Mouse (Mus musculus) midbrain, embryonic 14.5 days (tissue): Measurements from ENCODE around the gene Fnip2. TPM values are rescaled to one million over a fixed set of nuclear protein-coding genes. Genes with fewer than 3 reads are reported as not detected.
A peak's percentile ranks its signal among the peaks of the same experiment; 100 is the strongest.

ENCODE experiments used
- ATAC-seq: fragments of 200-750 bp; cut with Nextera tagmentation; 2 replicates; pipeline ENCODE4 v1.8.0; 2017; ENCODE audit warnings: moderate number of reproducible peaks, moderate library complexity; ENCODE audit not compliant: low FRiP score, low TSS enrichment
- DNase-seq: peaks from one replicate; pipeline ENCODE4 v3.0.0-alpha.2; 2015
- H3K27ac ChIP-seq: fragments of 300-500 bp; sonication (generic); replicated peaks from 2 replicates; pipeline ENCODE4 v1.5.1; 2014; ENCODE audit warnings: mild to moderate bottlenecking, low read depth, low read length, moderate library complexity
- H3K27me3 ChIP-seq: fragments of 300-500 bp; sonication (generic); 2 replicates; pipeline ENCODE4 v1.6.1; 2014; ENCODE audit warnings: low read length, control low read depth, mixed read lengths; ENCODE audit not compliant: control insufficient read depth, insufficient read depth
- H3K36me3 ChIP-seq: fragments of 300-500 bp; sonication (generic); 2 replicates; pipeline ENCODE4 v1.6.1; 2014; ENCODE audit warnings: low read length, control low read depth; ENCODE audit not compliant: control insufficient read depth, insufficient read depth
- H3K4me1 ChIP-seq: fragments of 300-500 bp; sonication (generic); 2 replicates; pipeline ENCODE4 v1.6.1; 2014; ENCODE audit warnings: mild to moderate bottlenecking, antibody characterized with exemption, low read length, control low read depth; ENCODE audit not compliant: control insufficient read depth, insufficient read depth
- H3K4me2 ChIP-seq: fragments of 300-500 bp; sonication (generic); 2 replicates; pipeline ENCODE4 v1.6.1; 2014; ENCODE audit warnings: mild to moderate bottlenecking, low read length, moderate library complexity
- H3K4me3 ChIP-seq: fragments of 300-500 bp; sonication (generic); replicated peaks from 2 replicates; pipeline ENCODE4 v1.5.1; 2014; ENCODE audit warnings: low read depth, low read length
- H3K9ac ChIP-seq: fragments of 300-500 bp; sonication (generic); replicated peaks from 2 replicates; pipeline ENCODE4 v1.6.1; 2014; ENCODE audit warnings: mild to moderate bottlenecking, low read length, moderate library complexity
- H3K9me3 ChIP-seq: fragments of 300-500 bp; sonication (generic); 2 replicates; pipeline ENCODE4 v1.6.1; 2016; ENCODE audit warnings: low read length, control low read depth, mixed read lengths; ENCODE audit not compliant: control insufficient read depth
- WGBS: fragments of 180-500 bp; shearing (Covaris S2); extraction: QIAGEN DNeasy Blood & Tissue Kit; methylation state at CpG from one replicate; pipeline ENCODE4 v1.1.7; 2014; 5-methylcytosine and 5-hydroxymethylcytosine counted together
- polyA plus RNA-seq: library from polyadenylated mRNA; unstranded; fragments of >200 nt; fragmentation: Nextera tagmentation; extraction: Ambion mirVana; gene quantifications from 2 replicates; pipeline ENCODE4 v1.2.1, GENCODE M21; 2014

Gene Fnip2
- polyA plus RNA-seq, 1 experiment from 2014 or later = 7.7 TPM

GRCm38 (mm10) chr3:79478880-79479279 lies 88.7 kb downstream of the Fnip2 start:
- no peak overlapping the region for H3K4me3 ChIP-seq
- H3K9me3 ChIP-seq = no peaks in the 10 kb centered on the region
- 82% methylated on average over 4 of the region's 4 CpGs for WGBS
- DNase-seq (no peak), ATAC-seq (no peak)
- no peaks in the 10 kb centered on the region for H3K27me3 ChIP-seq
- H3K36me3 ChIP-seq = peaks cover 46% of the 10 kb centered on the region
- H3K4me1 ChIP-seq = peaks cover 10% of the 10 kb centered on the region; the same call in 1 of the 2 replicates
- no peak overlapping the region for H3K9ac ChIP-seq
- H3K4me2 ChIP-seq = no peak overlapping the region
- H3K27ac ChIP-seq = no peak overlapping the region

GRCm38 (mm10) chr3:79478400-79478799 lies 89.2 kb downstream of the Fnip2 start:
- H3K9me3 ChIP-seq = no peaks in the 10 kb centered on the region
- no peak overlapping the region for H3K4me2 ChIP-seq
- H3K4me3 ChIP-seq = no peak overlapping the region
- WGBS = 88% methylated on average over 8 of the region's 8 CpGs
- ATAC-seq (no peak), DNase-seq (no peak)
- H3K27ac ChIP-seq = no peak overlapping the region
- peaks cover 46% of the 10 kb centered on the region for H3K36me3 ChIP-seq
- no peaks in the 10 kb centered on the region for H3K27me3 ChIP-seq
- H3K9ac ChIP-seq = no peak overlapping the region
- H3K4me1 ChIP-seq = peaks cover 10% of the 10 kb centered on the region; the same call in 1 of the 2 replicates

GRCm38 (mm10) chr3:79475980-79476379 lies 91.6 kb downstream of the Fnip2 start:
- H3K4me1 ChIP-seq = peaks cover 10% of the 10 kb centered on the region; the same call in 1 of the 2 replicates
- H3K27ac ChIP-seq = no peak overlapping the region
- DNase-seq (no peak), ATAC-seq (no peak)
- no peaks in the 10 kb centered on the region for H3K9me3 ChIP-seq
- H3K36me3 ChIP-seq = peaks cover 39% of the 10 kb centered on the region
- H3K9ac ChIP-seq = no peak overlapping the region
- H3K27me3 ChIP-seq = no peaks in the 10 kb centered on the region
- H3K4me2 ChIP-seq = no peak overlapping the region
- H3K4me3 ChIP-seq = no peak overlapping the region
- WGBS = 90% methylated on average over 2 of the region's 2 CpGs

- WGBS = 30% methylated on average over 4 of the region's 4 CpGs
- DNase-seq = peak; percentile 65
- Histone ChIP-seq H3K4me3 (no peak overlapping the region), H3K9me3 (no peaks in the 10 kb centered on the region), H3K4me2 (no peak overlapping the region), H3K36me3 (peaks cover 28% of the 10 kb centered on the region), H3K4me1 (peaks cover 10% of the 10 kb centered on the region; the same call in 1 of the 2 replicates), H3K9ac (no peak overlapping the region), H3K27me3 (no peaks in the 10 kb centered on the region), H3K27ac (no peak overlapping the region)
- 0 out of 2 replicates have a peak, but pooled peaks have one; percentile 58 for ATAC-seq
Observed at GRCm38 (mm10) chr3:79474911-79475310, 92.7 kb downstream of the Fnip2 start.

GRCm38 (mm10) chr3:79472362-79472761 lies 95.2 kb downstream of the Fnip2 start:
- DNase-seq (no peak), ATAC-seq (no peak)
- H3K9me3 ChIP-seq = no peaks in the 10 kb centered on the region
- H3K4me3 ChIP-seq = no peak overlapping the region
- peaks cover 21% of the 10 kb centered on the region; the same call in 1 of the 2 replicates for H3K36me3 ChIP-seq
- no peak overlapping the region for H3K9ac ChIP-seq
- no peak overlapping the region for H3K27ac ChIP-seq
- no peaks in the 10 kb centered on the region for H3K27me3 ChIP-seq
- H3K4me1 ChIP-seq = peaks cover 10% of the 10 kb centered on the region; the same call in 1 of the 2 replicates
- no peak overlapping the region for H3K4me2 ChIP-seq
- 97% methylated on average over 5 of the region's 5 CpGs for WGBS

- no peak overlapping the region for H3K27ac ChIP-seq
- peaks cover 18% of the 10 kb centered on the region for H3K36me3 ChIP-seq
- no peak overlapping the region for H3K4me3 ChIP-seq
- H3K27me3 ChIP-seq = no peaks in the 10 kb centered on the region
- no peaks in the 10 kb centered on the region for H3K9me3 ChIP-seq
- 99% methylated on average over 5 of the region's 5 CpGs for WGBS
- DNase-seq = no peak
- no peaks in the 10 kb centered on the region for H3K4me1 ChIP-seq
- H3K4me2 ChIP-seq = no peak overlapping the region
- no peak overlapping the region for H3K9ac ChIP-seq
- no peak for ATAC-seq
Observed at GRCm38 (mm10) chr3:79469440-79469839, 98.2 kb downstream of the Fnip2 start.

GRCm38 (mm10) chr3:79458651-79459275 lies 108.8 kb downstream of the Fnip2 start:
- Histone ChIP-seq H3K27me3 (no peaks in the 10 kb centered on the region), H3K4me2 (no peak overlapping the region), H3K4me1 (no peaks in the 10 kb centered on the region), H3K9me3 (no peaks in the 10 kb centered on the region), H3K9ac (no peak overlapping the region), H3K36me3 (peaks cover 33% of the 10 kb centered on the region), H3K27ac (no peak overlapping the region), H3K4me3 (no peak overlapping the region)
- DNase-seq (no peak), ATAC-seq (no peak)
- 94% methylated on average over 14 of the region's 14 CpGs for WGBS

GRCm38 (mm10) chr3:79455761-79456160 lies 111.8 kb downstream of the Fnip2 start:
- Histone ChIP-seq H3K27me3 (no peaks in the 10 kb centered on the region), H3K4me2 (no peak overlapping the region), H3K9ac (no peak overlapping the region), H3K9me3 (no peaks in the 10 kb centered on the region), H3K4me3 (no peak overlapping the region), H3K36me3 (peaks cover 20% of the 10 kb centered on the region), H3K4me1 (no peaks in the 10 kb centered on the region), H3K27ac (no peak overlapping the region)
- WGBS = 75% methylated on average over 11 of the region's 11 CpGs
- no peak for DNase-seq
- no peak for ATAC-seq

GRCm38 (mm10) chr3:79452696-79453263 lies 114.8 kb downstream of the Fnip2 start:
- Histone ChIP-seq H3K9ac (no peak overlapping the region), H3K9me3 (no peaks in the 10 kb centered on the region), H3K27ac (no peak overlapping the region; the same call in 1 of the 2 replicates), H3K4me1 (no peaks in the 10 kb centered on the region), H3K36me3 (no peaks in the 10 kb centered on the region), H3K27me3 (no peaks in the 10 kb centered on the region), H3K4me3 (no peak overlapping the region), H3K4me2 (no peak overlapping the region)
- DNase-seq (peak; percentile 65), ATAC-seq (peak; percentile 64; the same call in 1 of the 2 replicates)
- WGBS = 14% methylated on average over 14 of the region's 14 CpGs
